Mouse (Mus musculus): Measurements from ENCODE around the gene Fancg. TPM values are rescaled to one million over a fixed set of nuclear protein-coding genes. Genes with fewer than 3 reads are reported as not detected.

The Fancg gene
- polyA plus RNA-seq, 1 experiment from 2014 or later = 26.9 TPM

GRCm38 (mm10) chr4:42959382-42959781 is 50.9 kb downstream of the Fancg start:
- H3K4me3 ChIP-seq (ENCODE audit: low read depth, low read length) = no peak overlapping the region
- H3K36me3 ChIP-seq (ENCODE audit: control insufficient read depth, insufficient read depth, low read length) = peaks cover 12% of the 10 kb centered on the region
- ATAC-seq = no peak
- H3K4me2 ChIP-seq (ENCODE audit: low read length) = no peak overlapping the region
- no peak overlapping the region for H3K27ac ChIP-seq (ENCODE audit: low read length)
- no peaks in the 10 kb centered on the region for H3K9me3 ChIP-seq (replicated peaks; ENCODE audit: control insufficient read depth, low read length, poor library complexity, severe bottlenecking)
- 73% methylated on average over 4 of the region's 4 CpGs for WGBS
- H3K9ac ChIP-seq (ENCODE audit: low read depth, low read length) = no peak overlapping the region
- H3K27me3 ChIP-seq (ENCODE audit: control insufficient read depth, insufficient read depth, low read depth, low read length) = no peaks in the 10 kb centered on the region
- peaks cover 7% of the 10 kb centered on the region for H3K4me1 ChIP-seq (ENCODE audit: control insufficient read depth, insufficient read depth, low read length)

- Histone ChIP-seq H3K9ac (ENCODE audit: low read depth, low read length) (no peak overlapping the region), H3K36me3 (ENCODE audit: control insufficient read depth, insufficient read depth, low read length) (peaks cover 12% of the 10 kb centered on the region), H3K4me1 (ENCODE audit: control insufficient read depth, insufficient read depth, low read length) (peaks cover 11% of the 10 kb centered on the region), H3K4me2 (ENCODE audit: low read length) (no peak overlapping the region), H3K4me3 (ENCODE audit: low read depth, low read length) (no peak overlapping the region), H3K27ac (ENCODE audit: low read length) (no peak overlapping the region), H3K9me3 (replicated peaks; ENCODE audit: control insufficient read depth, low read length, poor library complexity, severe bottlenecking) (no peaks in the 10 kb centered on the region), H3K27me3 (ENCODE audit: control insufficient read depth, insufficient read depth, low read depth, low read length) (no peaks in the 10 kb centered on the region)
- no peak for ATAC-seq
- 70% methylated on average over 8 of the region's 8 CpGs for WGBS
Measured at GRCm38 (mm10) chr4:42958942-42959341, 51.4 kb downstream of the Fancg start.

GRCm38 (mm10) chr4:42957979-42958378 is 52.3 kb downstream of the Fancg start:
- ATAC-seq = no peak
- Histone ChIP-seq H3K27ac (ENCODE audit: low read length) (no peak overlapping the region), H3K9me3 (replicated peaks; ENCODE audit: control insufficient read depth, low read length, poor library complexity, severe bottlenecking) (no peaks in the 10 kb centered on the region), H3K36me3 (ENCODE audit: control insufficient read depth, insufficient read depth, low read length) (peaks cover 12% of the 10 kb centered on the region), H3K4me2 (ENCODE audit: low read length) (no peak overlapping the region), H3K4me1 (ENCODE audit: control insufficient read depth, insufficient read depth, low read length) (peaks cover 21% of the 10 kb centered on the region), H3K9ac (ENCODE audit: low read depth, low read length) (no peak overlapping the region), H3K4me3 (ENCODE audit: low read depth, low read length) (no peak overlapping the region), H3K27me3 (ENCODE audit: control insufficient read depth, insufficient read depth, low read depth, low read length) (no peaks in the 10 kb centered on the region)
- 91% methylated on average over 8 of the region's 8 CpGs for WGBS

- Histone ChIP-seq H3K36me3 (ENCODE audit: control insufficient read depth, insufficient read depth, low read length) (peaks cover 12% of the 10 kb centered on the region), H3K27ac (ENCODE audit: low read length) (no peak overlapping the region), H3K4me1 (ENCODE audit: control insufficient read depth, insufficient read depth, low read length) (peaks cover 27% of the 10 kb centered on the region), H3K4me2 (ENCODE audit: low read length) (no peak overlapping the region), H3K27me3 (ENCODE audit: control insufficient read depth, insufficient read depth, low read depth, low read length) (no peaks in the 10 kb centered on the region), H3K4me3 (ENCODE audit: low read depth, low read length) (no peak overlapping the region), H3K9me3 (replicated peaks; ENCODE audit: control insufficient read depth, low read length, poor library complexity, severe bottlenecking) (no peaks in the 10 kb centered on the region), H3K9ac (ENCODE audit: low read depth, low read length) (no peak overlapping the region)
- ATAC-seq = no peak
- WGBS = 59% methylated on average over 11 of the region's 11 CpGs
Measured at GRCm38 (mm10) chr4:42957306-42957705, 53.0 kb downstream of the Fancg start.

GRCm38 (mm10) chr4:42956581-42956980 is 53.7 kb downstream of the Fancg start:
- H3K9ac ChIP-seq (ENCODE audit: low read depth, low read length) = no peak overlapping the region
- WGBS = 93% methylated on average over 17 of the region's 17 CpGs
- H3K9me3 ChIP-seq (replicated peaks; ENCODE audit: control insufficient read depth, low read length, poor library complexity, severe bottlenecking) = no peaks in the 10 kb centered on the region
- H3K4me1 ChIP-seq (ENCODE audit: control insufficient read depth, insufficient read depth, low read length) = peaks cover 35% of the 10 kb centered on the region
- H3K4me3 ChIP-seq (ENCODE audit: low read depth, low read length) = no peak overlapping the region
- H3K36me3 ChIP-seq (ENCODE audit: control insufficient read depth, insufficient read depth, low read length) = peaks cover 12% of the 10 kb centered on the region
- H3K27ac ChIP-seq (ENCODE audit: low read length) = no peak overlapping the region
- no peaks in the 10 kb centered on the region for H3K27me3 ChIP-seq (ENCODE audit: control insufficient read depth, insufficient read depth, low read depth, low read length)
- no peak for ATAC-seq
- H3K4me2 ChIP-seq (ENCODE audit: low read length) = no peak overlapping the region

GRCm38 (mm10) chr4:42955200-42955599 is 55.1 kb downstream of the Fancg start:
- WGBS = 88% methylated on average over 3 of the region's 3 CpGs
- Histone ChIP-seq H3K36me3 (ENCODE audit: control insufficient read depth, insufficient read depth, low read length) (peaks cover 12% of the 10 kb centered on the region), H3K27ac (ENCODE audit: low read length) (no peak overlapping the region), H3K9me3 (replicated peaks; ENCODE audit: control insufficient read depth, low read length, poor library complexity, severe bottlenecking) (no peaks in the 10 kb centered on the region), H3K9ac (ENCODE audit: low read depth, low read length) (no peak overlapping the region), H3K4me3 (ENCODE audit: low read depth, low read length) (no peak overlapping the region), H3K4me2 (ENCODE audit: low read length) (no peak overlapping the region), H3K4me1 (ENCODE audit: control insufficient read depth, insufficient read depth, low read length) (peaks cover 39% of the 10 kb centered on the region), H3K27me3 (ENCODE audit: control insufficient read depth, insufficient read depth, low read depth, low read length) (no peaks in the 10 kb centered on the region)
- no peak for ATAC-seq

- H3K36me3 ChIP-seq (ENCODE audit: control insufficient read depth, insufficient read depth, low read length) = peaks cover 12% of the 10 kb centered on the region
- H3K4me3 ChIP-seq (ENCODE audit: low read depth, low read length) = peak overlapping the region; percentile 26
- peak overlapping the region; percentile 52 for H3K9ac ChIP-seq (ENCODE audit: low read depth, low read length)
- peak overlapping the region; percentile 95 for H3K27ac ChIP-seq (ENCODE audit: low read length)
- no peak for ATAC-seq
- peak overlapping the region; percentile 86 for H3K4me2 ChIP-seq (ENCODE audit: low read length)
- H3K9me3 ChIP-seq (replicated peaks; ENCODE audit: control insufficient read depth, low read length, poor library complexity, severe bottlenecking) = no peaks in the 10 kb centered on the region
- WGBS = 2% methylated on average over 10 of the region's 10 CpGs
- H3K4me1 ChIP-seq (ENCODE audit: control insufficient read depth, insufficient read depth, low read length) = peaks cover 40% of the 10 kb centered on the region
- H3K27me3 ChIP-seq (ENCODE audit: control insufficient read depth, insufficient read depth, low read depth, low read length) = no peaks in the 10 kb centered on the region
Measured at GRCm38 (mm10) chr4:42954297-42954696, 56.0 kb downstream of the Fancg start.

GRCm38 (mm10) chr4:42953435-42954094 is 56.7 kb downstream of the Fancg start:
- ATAC-seq = no peak
- Histone ChIP-seq H3K27ac (ENCODE audit: low read length) (peak overlapping the region; percentile 95), H3K4me1 (ENCODE audit: control insufficient read depth, insufficient read depth, low read length) (peaks cover 47% of the 10 kb centered on the region)

GRCm38 (mm10) chr4:42952563-42952962 is 57.7 kb downstream of the Fancg start:
- Histone ChIP-seq H3K4me3 (ENCODE audit: low read depth, low read length) (peak overlapping the region; percentile 79), H3K9ac (ENCODE audit: low read depth, low read length) (peak overlapping the region; percentile 96), H3K4me2 (ENCODE audit: low read length) (peak overlapping the region; percentile 86), H3K27ac (ENCODE audit: low read length) (peak overlapping the region; percentile 95), H3K9me3 (replicated peaks; ENCODE audit: control insufficient read depth, low read length, poor library complexity, severe bottlenecking) (no peaks in the 10 kb centered on the region), H3K36me3 (ENCODE audit: control insufficient read depth, insufficient read depth, low read length) (peaks cover 10% of the 10 kb centered on the region), H3K27me3 (ENCODE audit: control insufficient read depth, insufficient read depth, low read depth, low read length) (no peaks in the 10 kb centered on the region), H3K4me1 (ENCODE audit: control insufficient read depth, insufficient read depth, low read length) (peaks cover 54% of the 10 kb centered on the region)
- no peak for ATAC-seq
- 85% methylated on average over 7 of the region's 7 CpGs for WGBS

More at GRCm38 (mm10) chr4:42953435-42954094, 56.7 kb downstream of the Fancg start:
- Histone ChIP-seq H3K27me3 (ENCODE audit: control insufficient read depth, insufficient read depth, low read depth, low read length) (no peaks in the 10 kb centered on the region), H3K9ac (ENCODE audit: low read depth, low read length) (peak overlapping the region; percentile 52), H3K4me3 (ENCODE audit: low read depth, low read length) (peak overlapping the region; percentile 26), H3K4me2 (ENCODE audit: low read length) (peak overlapping the region; percentile 86), H3K36me3 (ENCODE audit: control insufficient read depth, insufficient read depth, low read length) (peaks cover 12% of the 10 kb centered on the region), H3K9me3 (replicated peaks; ENCODE audit: control insufficient read depth, low read length, poor library complexity, severe bottlenecking) (no peaks in the 10 kb centered on the region)
- 13% methylated on average over 10 of the region's 10 CpGs for WGBS

Data from midbrain, embryonic 16.5 days (tissue).